Comparison of ENCODE assay signal across 9 mouse cellular contexts in genomic region chr15:98762201-98762621, GRCm38 (mm10). TPM values are rescaled to one million over a fixed set of nuclear protein-coding genes. Genes with fewer than 3 reads are reported as not detected.
DNase-seq lines count a peak whose midpoint lies in the region; ATAC-seq and TF ChIP-seq lines count a peak whose summit lies in the region.
"Had no signal": no experiment of that assay in that cellular context is flagged by ENCODE, and none has a peak within 500 bp of the region (broad histone marks: within the 10 kb centered on the region; RNA-seq: fewer than 3 reads in every experiment).

No protein-coding gene starts in this region.

- no peaks in the 10 kb centered on the region for H3K9me3 ChIP-seq in forebrain, embryonic 11.5 days (ENCODE audit: control insufficient read depth, low read length)
- no peaks in the 10 kb centered on the region for H3K9me3 ChIP-seq in heart, postnatal 0 days (replicated peaks; ENCODE audit: control insufficient read depth, low read length)
- H3K9me3 ChIP-seq in liver, embryonic 15.5 days (replicated peaks), result no peaks in the 10 kb centered on the region
- no peaks in the 10 kb centered on the region for H3K9me3 ChIP-seq in neural tube, embryonic 13.5 days

- no peak for TF ChIP-seq POLR2A in brain, embryonic 14.5 days (IDR thresholded peaks at IDR 0.05; ENCODE audit: borderline replicate concordance, extremely low read depth, insufficient read depth, insufficient read length, poor library complexity, severe bottlenecking)

- peaks cover 14% of the 10 kb centered on the region for H3K27me3 ChIP-seq in forebrain, embryonic 11.5 days (ENCODE audit: control insufficient read depth, insufficient read depth, low read length)
- 0 out of 2 replicates have a peak, but pooled peaks cover 4% of the 10 kb centered on the region for H3K27me3 ChIP-seq in heart, postnatal 0 days (ENCODE audit: control insufficient read depth, insufficient read depth, low read length)
- peaks cover 36% of the 10 kb centered on the region for H3K27me3 ChIP-seq in liver, embryonic 15.5 days
- peaks cover 26% of the 10 kb centered on the region for H3K27me3 ChIP-seq in neural tube, embryonic 13.5 days

- TF ChIP-seq CTCF in brain, embryonic 14.5 days (IDR thresholded peaks at IDR 0.05; ENCODE audit: borderline replicate concordance, extremely low read depth, insufficient read depth, insufficient read length), result no peak
- TF ChIP-seq CTCF in heart, postnatal 0 days (IDR thresholded peaks at IDR 0.05; ENCODE audit: low read depth), result no peak

- TF ChIP-seq EP300 in heart, postnatal 0 days (IDR thresholded peaks at IDR 0.05; ENCODE audit: low read depth), result no peak

- DNase-seq in CD4-positive, CD25-positive, alpha-beta regulatory T cell, adult 2 months (ENCODE audit: low read depth, low spot score), result peak; percentile 76
- peak; percentile 93 for DNase-seq in brain, embryonic 14.5 days (ENCODE audit: low read depth)
- peak; percentile 87 for DNase-seq in forebrain, embryonic 11.5 days (ENCODE audit: low spot score)
- peak; percentile 67 for DNase-seq in heart, postnatal 0 days (ENCODE audit: low spot score)
- peak; percentile 85 to 91 for DNase-seq in kidney, postnatal 4 days
- peak; percentile 91 for DNase-seq in testis, postnatal 10 days (ENCODE audit: low spot score)

- WGBS in forebrain, embryonic 11.5 days, result 0% methylated on average over 23 of the region's 24 CpGs
- WGBS in heart, postnatal 0 days, result under 1% methylated on average over 21 of the region's 24 CpGs
- WGBS in liver, embryonic 15.5 days (ENCODE audit: insufficient replicate concordance), result 2% methylated on average over 24 of the region's 24 CpGs
- under 1% methylated on average over 22 of the region's 24 CpGs for WGBS in neural tube, embryonic 13.5 days

- H3K4me1 ChIP-seq in forebrain, embryonic 11.5 days (replicated peaks; ENCODE audit: control insufficient read depth, insufficient read depth, low read length), result peaks cover 6% of the 10 kb centered on the region
- H3K4me1 ChIP-seq in heart, postnatal 0 days (ENCODE audit: control insufficient read depth, insufficient read depth), result peaks cover 8% of the 10 kb centered on the region; the same call in 1 of the 2 replicates
- peaks cover 30% of the 10 kb centered on the region for H3K4me1 ChIP-seq in liver, embryonic 15.5 days (replicated peaks)
- H3K4me1 ChIP-seq in neural tube, embryonic 13.5 days (replicated peaks), result peaks cover 29% of the 10 kb centered on the region

- H3K4me2 ChIP-seq in forebrain, embryonic 11.5 days (ENCODE audit: low read depth, low read length, severe bottlenecking), result peak overlapping the region; percentile 80
- H3K4me2 ChIP-seq in heart, postnatal 0 days (ENCODE audit: low read depth, low read length), result peak overlapping the region; percentile 95
- H3K4me2 ChIP-seq in liver, embryonic 15.5 days, result peak overlapping the region; percentile 96
- peak overlapping the region; percentile 77 for H3K4me2 ChIP-seq in neural tube, embryonic 13.5 days

- peak overlapping the region; percentile 93 for H3K9ac ChIP-seq in forebrain, embryonic 11.5 days (ENCODE audit: low read length)
- H3K9ac ChIP-seq in heart, postnatal 0 days (replicated peaks; ENCODE audit: low read depth, low read length), result peak overlapping the region; percentile 76
- H3K9ac ChIP-seq in liver, embryonic 15.5 days, result peak overlapping the region; percentile 72
- H3K9ac ChIP-seq in neural tube, embryonic 13.5 days, result peak overlapping the region; percentile 97

- H3K4me3 ChIP-seq in forebrain, embryonic 11.5 days (ENCODE audit: low read depth, low read length), result peak overlapping the region; percentile 98
- H3K4me3 ChIP-seq in heart, postnatal 0 days (ENCODE audit: low read depth, low read length), result peak overlapping the region; percentile 86
- peak overlapping the region; percentile 82 for H3K4me3 ChIP-seq in liver, embryonic 15.5 days (replicated peaks)
- H3K4me3 ChIP-seq in neural tube, embryonic 13.5 days, result peak overlapping the region; percentile 99

- peak; percentile 80 for ATAC-seq in forebrain, embryonic 11.5 days (replicated peaks; ENCODE audit: low FRiP score)
- ATAC-seq in heart, postnatal 0 days (ENCODE audit: insufficient read depth, low read depth), result peak; percentile 49
- ATAC-seq in liver, embryonic 15.5 days (ENCODE audit: insufficient read depth), result peak; percentile 63
- peak; percentile 74 for ATAC-seq in neural tube, embryonic 13.5 days (ENCODE audit: low read depth)

- peak overlapping the region; percentile 75; the same call in 1 of the 2 replicates for H3K27ac ChIP-seq in forebrain, embryonic 11.5 days (ENCODE audit: low read depth, low read length)
- H3K27ac ChIP-seq in heart, postnatal 0 days (ENCODE audit: low read depth), result peak overlapping the region; percentile 63
- peak overlapping the region; percentile 55; the same call in 1 of the 2 replicates for H3K27ac ChIP-seq in liver, embryonic 15.5 days (replicated peaks)
- peak overlapping the region; percentile 94 for H3K27ac ChIP-seq in neural tube, embryonic 13.5 days (replicated peaks)

- no peaks in the 10 kb centered on the region; the same call in 1 of the 2 replicates for H3K36me3 ChIP-seq in forebrain, embryonic 11.5 days (ENCODE audit: control insufficient read depth, insufficient read depth, low read length)
- no peaks in the 10 kb centered on the region; the same call in 1 of the 2 replicates for H3K36me3 ChIP-seq in heart, postnatal 0 days (replicated peaks; ENCODE audit: control insufficient read depth, insufficient read depth, low read length)
- peaks cover 15% of the 10 kb centered on the region; the same call in 1 of the 2 replicates for H3K36me3 ChIP-seq in liver, embryonic 15.5 days (replicated peaks)
- H3K36me3 ChIP-seq in neural tube, embryonic 13.5 days, result peaks cover 22% of the 10 kb centered on the region

RNA-seq across cellular contexts. Expression of gene Arf3, which starts 0.8 kb away (rescaled TPM):
- 119 and 156 TPM in 2 replicates for polyA plus RNA-seq in brain, embryonic 14.5 days (2012; rRNA removed)
- polyA plus RNA-seq in forebrain, embryonic 11.5 days (2014; fragmentation: Nextera tagmentation; extraction: Ambion mirVana), result 38.1 and 41.4 TPM in 2 replicates
- 27.6 and 28.7 TPM in 2 replicates for total RNA-seq in heart, postnatal 0 days (2014; rRNA removed; ENCODE audit: low replicate concordance)
- 15.9 and 17.3 TPM in 2 replicates for polyA plus RNA-seq in heart, postnatal 0 days (2015; fragmentation: Nextera tagmentation; extraction: Ambion mirVana)
- polyA plus RNA-seq in liver, embryonic 15.5 days (2015; fragmentation: Nextera tagmentation; extraction: Ambion mirVana), result 11.7 and 14.3 TPM in 2 replicates
- 71.9 and 74.9 TPM in 2 replicates for polyA plus RNA-seq in neural tube, embryonic 13.5 days (2015; fragmentation: Nextera tagmentation; extraction: Ambion mirVana)

RNA-seq across cellular contexts. Expression of gene Wnt10b, which starts 15.7 kb away (rescaled TPM):
- 0.95 and 2.4 TPM in 2 replicates for polyA plus RNA-seq in brain, embryonic 14.5 days (2012; rRNA removed)
- polyA plus RNA-seq in forebrain, embryonic 11.5 days (2014; fragmentation: Nextera tagmentation; extraction: Ambion mirVana), result 0.41 and 0.43 TPM in 2 replicates
- total RNA-seq in heart, postnatal 0 days (2014; rRNA removed; ENCODE audit: low replicate concordance), result not detected in 2 replicates
- 0.07 TPM in 1 of 2 replicates, not detected in the other for polyA plus RNA-seq in heart, postnatal 0 days (2015; fragmentation: Nextera tagmentation; extraction: Ambion mirVana)
- polyA plus RNA-seq in liver, embryonic 15.5 days (2015; fragmentation: Nextera tagmentation; extraction: Ambion mirVana), result not detected in 2 replicates
- not detected in 2 replicates for polyA plus RNA-seq in neural tube, embryonic 13.5 days (2015; fragmentation: Nextera tagmentation; extraction: Ambion mirVana)

RNA-seq across cellular contexts. Expression of gene Wnt1, which starts 27.4 kb away (rescaled TPM):
- 1.2 and 2.9 TPM in 2 replicates for polyA plus RNA-seq in brain, embryonic 14.5 days (2012; rRNA removed)
- 0.47 and 0.68 TPM in 2 replicates for polyA plus RNA-seq in forebrain, embryonic 11.5 days (2014; fragmentation: Nextera tagmentation; extraction: Ambion mirVana)
- total RNA-seq in heart, postnatal 0 days (2014; rRNA removed; ENCODE audit: low replicate concordance), result not detected in 2 replicates
- not detected in 2 replicates for polyA plus RNA-seq in heart, postnatal 0 days (2015; fragmentation: Nextera tagmentation; extraction: Ambion mirVana)
- polyA plus RNA-seq in liver, embryonic 15.5 days (2015; fragmentation: Nextera tagmentation; extraction: Ambion mirVana), result not detected in 2 replicates
- polyA plus RNA-seq in neural tube, embryonic 13.5 days (2015; fragmentation: Nextera tagmentation; extraction: Ambion mirVana), result 3.6 and 3.9 TPM in 2 replicates
- total RNA-seq: gastrocnemius, adult 8-10 months had no signal

RNA-seq across cellular contexts. Expression of gene Fkbp11, which starts 34.2 kb away (rescaled TPM):
- 4.7 and 5.9 TPM in 2 replicates for polyA plus RNA-seq in brain, embryonic 14.5 days (2012; rRNA removed)
- 6.1 and 6.7 TPM in 2 replicates for polyA plus RNA-seq in forebrain, embryonic 11.5 days (2014; fragmentation: Nextera tagmentation; extraction: Ambion mirVana)
- total RNA-seq in heart, postnatal 0 days (2014; rRNA removed; ENCODE audit: low replicate concordance), result 4.3 and 26.7 TPM in 2 replicates
- 21.7 and 22.0 TPM in 2 replicates for polyA plus RNA-seq in heart, postnatal 0 days (2015; fragmentation: Nextera tagmentation; extraction: Ambion mirVana)
- 156 and 176 TPM in 2 replicates for polyA plus RNA-seq in liver, embryonic 15.5 days (2015; fragmentation: Nextera tagmentation; extraction: Ambion mirVana)
- polyA plus RNA-seq in neural tube, embryonic 13.5 days (2015; fragmentation: Nextera tagmentation; extraction: Ambion mirVana), result 8.1 and 10.9 TPM in 2 replicates

RNA-seq across cellular contexts. Expression of gene Ddn, which starts 47.1 kb away (rescaled TPM):
- polyA plus RNA-seq in brain, embryonic 14.5 days (2012; rRNA removed), result 1.8 and 2.2 TPM in 2 replicates
- polyA plus RNA-seq in forebrain, embryonic 11.5 days (2014; fragmentation: Nextera tagmentation; extraction: Ambion mirVana), result not detected in 2 replicates
- 1.4 and 1.9 TPM in 2 replicates for total RNA-seq in heart, postnatal 0 days (2014; rRNA removed; ENCODE audit: low replicate concordance)
- polyA plus RNA-seq in heart, postnatal 0 days (2015; fragmentation: Nextera tagmentation; extraction: Ambion mirVana), result 0.11 TPM in 2 replicates
- not detected in 2 replicates for polyA plus RNA-seq in liver, embryonic 15.5 days (2015; fragmentation: Nextera tagmentation; extraction: Ambion mirVana)
- 0.50 TPM in 2 replicates for polyA plus RNA-seq in neural tube, embryonic 13.5 days (2015; fragmentation: Nextera tagmentation; extraction: Ambion mirVana)

Comparison
In these comparisons a context has a peak if more than half of its experiments do, and no peak if none do; other contexts are left out.
1. Peak in every context shown above with its lines: DNase-seq, ATAC-seq, H3K4me3 ChIP-seq and H3K27ac ChIP-seq.